Mouse (Mus musculus) cortical plate, adult 2 months (tissue): ENCODE results near the gene Habp4.

Experiments
- CTCF ChIP-seq: fragments of 200-500 bp; IDR thresholded peaks from 2 replicates; pipeline ENCODE4 v1.5.1; 2011; ENCODE audit warnings: mild to moderate bottlenecking, control low read depth, low read length; ENCODE audit not compliant: insufficient read depth; ENCODE audit errors: extremely low read depth
- POLR2A ChIP-seq: fragments of 200-500 bp; IDR thresholded peaks from 2 replicates; pipeline ENCODE4 v1.6.1; 2011; ENCODE audit warnings: mild to moderate bottlenecking, low read length, control low read depth; ENCODE audit not compliant: insufficient read depth; ENCODE audit errors: extremely low read depth

DNA sequence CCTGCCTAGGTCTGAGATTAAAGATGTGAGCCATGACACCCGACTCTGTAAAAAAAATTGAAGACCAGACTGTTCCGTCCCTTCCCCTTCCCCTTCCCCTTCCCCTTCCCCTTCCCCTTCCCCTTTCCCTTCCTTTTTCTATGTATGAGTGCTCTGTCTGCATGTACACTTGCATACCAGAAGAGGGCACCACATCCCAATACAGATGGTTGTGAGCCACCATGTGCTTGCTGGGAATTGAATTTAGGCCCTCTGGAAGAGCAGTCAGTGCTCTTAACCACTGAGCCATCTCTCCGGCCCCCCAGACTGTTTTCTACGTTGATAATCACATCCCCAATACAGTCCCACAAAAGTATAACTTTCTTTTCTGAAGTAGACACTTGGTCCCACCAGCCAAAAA lies 18.7 kb downstream of the Habp4 start:
- no peak for TF ChIP-seq POLR2A
- no peak for TF ChIP-seq CTCF
